1 mouse cellular context compared by ENCODE assay signal in genomic region chr17:27621705-27622531, GRCm38 (mm10).
TF ChIP-seq lines count a peak whose summit lies in the region.

No protein-coding gene starts in this region.

TF ChIP-seq in CH12.LX, 34 proteins besides CTCF, POLR2A, EP300 and RAD21:
- TF ChIP-seq SIN3A (IDR thresholded peaks at IDR 0.05; ENCODE audit: low read length) = peak; percentile 72; the same call in 1 of the 2 replicates
- no peak for TF ChIP-seq PAX5 (IDR thresholded peaks at IDR 0.05; ENCODE audit: low read length)
- TF ChIP-seq USF1 (IDR thresholded peaks at IDR 0.05; ENCODE audit: low read depth, low read length) = no peak
- TF ChIP-seq ETS1 (conservative IDR thresholded peaks at IDR 0.05; ENCODE audit: low read depth, low read length) = no peak; the same call in 1 of the 2 replicates
- TF ChIP-seq BHLHE40 (IDR thresholded peaks at IDR 0.05; ENCODE audit: low read depth, low read length) = no peak
- no peak for TF ChIP-seq POLR2AphosphoS2 (IDR thresholded peaks at IDR 0.05; ENCODE audit: low read depth, low read length)
- no peak for TF ChIP-seq SMC3 (IDR thresholded peaks at IDR 0.05; ENCODE audit: low read depth, low read length)
- no peak; the same call in 1 of the 2 replicates for TF ChIP-seq MAX (IDR thresholded peaks at IDR 0.05; ENCODE audit: low read length)
- no peak for TF ChIP-seq MAFK (IDR thresholded peaks at IDR 0.05; ENCODE audit: insufficient replicate concordance, low read length)
- TF ChIP-seq MAZ (IDR thresholded peaks at IDR 0.05; ENCODE audit: low read depth, low read length) = no peak
- no peak for TF ChIP-seq MXI1 (IDR thresholded peaks at IDR 0.05; ENCODE audit: low read depth, low read length)
- no peak for TF ChIP-seq ZMIZ1 (IDR thresholded peaks at IDR 0.05; ENCODE audit: low read depth, low read length)
- TF ChIP-seq ZKSCAN1 (IDR thresholded peaks at IDR 0.05; ENCODE audit: borderline replicate concordance, low read depth, low read length) = no peak
- no peak; the same call in 1 of the 2 replicates for TF ChIP-seq JUND (conservative IDR thresholded peaks at IDR 0.05; ENCODE audit: low read depth, low read length)
- peak; percentile 1; the same call in 1 of the 2 replicates for TF ChIP-seq CHD1 (IDR thresholded peaks at IDR 0.05; ENCODE audit: low read depth, low read length)
- 0 out of 2 replicates have a peak, but pooled peaks have one; percentile 37 for TF ChIP-seq MYC (IDR thresholded peaks at IDR 0.05; ENCODE audit: low read depth, low read length)
- no peak for TF ChIP-seq ZC3H11A (IDR thresholded peaks at IDR 0.05; ENCODE audit: low read depth, low read length)
- no peak for TF ChIP-seq NELFE (IDR thresholded peaks at IDR 0.05; ENCODE audit: low read depth, low read length)
- no peak for TF ChIP-seq ZNF384 (IDR thresholded peaks at IDR 0.05; ENCODE audit: low read depth, low read length)
- TF ChIP-seq MEF2A (IDR thresholded peaks at IDR 0.05; ENCODE audit: borderline replicate concordance, low read depth, low read length) = no peak
- TF ChIP-seq RCOR1 (conservative IDR thresholded peaks at IDR 0.05; ENCODE audit: low read depth, low read length) = no peak
- no peak for TF ChIP-seq TCF12 (IDR thresholded peaks at IDR 0.05; ENCODE audit: low read depth, low read length)
- TF ChIP-seq USF2 (conservative IDR thresholded peaks at IDR 0.05; ENCODE audit: low read depth, low read length) = no peak
- TF ChIP-seq UBTF (IDR thresholded peaks at IDR 0.05; ENCODE audit: low read depth, low read length) = no peak
TF ChIP-seq in CH12.LX: peak in this region for 3.
